Mouse (Mus musculus): ENCODE results near the gene Rnd1. TPM values are rescaled to one million over a fixed set of nuclear protein-coding genes. Genes with fewer than 3 reads are reported as not detected.

The Rnd1 gene
- total and polyA plus RNA-seq, 2 experiments from 2014 or later: 16.2 to 26.7 TPM

- TF ChIP-seq CTCF (IDR thresholded peaks at IDR 0.05; ENCODE audit: low read depth): peak; percentile 16; the same call in 1 of the 2 replicates
Measured at GRCm38 (mm10) chr15:98656982-98657751, 20.1 kb downstream of the Rnd1 start.

DNA sequence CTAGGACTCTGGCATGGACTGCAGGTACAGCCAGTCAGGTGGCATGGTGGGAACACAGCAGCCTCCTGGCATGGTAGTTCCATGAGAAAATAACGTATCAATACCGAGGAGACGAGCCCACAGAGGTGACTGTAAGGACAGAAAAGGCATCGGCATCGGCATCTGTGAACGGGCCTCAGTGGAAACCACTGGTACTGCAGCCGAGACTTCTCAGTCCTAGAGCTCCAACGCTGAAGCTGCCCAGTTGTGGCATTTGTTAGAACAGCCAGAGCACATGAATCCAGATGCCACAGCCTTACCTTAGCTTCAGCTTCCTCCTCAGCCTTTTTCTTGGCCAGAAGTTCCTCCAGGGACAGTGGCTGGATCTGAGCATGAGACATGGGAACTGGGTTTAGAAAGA is 25.1 kb downstream of the Rnd1 start:
- no peak for TF ChIP-seq CTCF (IDR thresholded peaks at IDR 0.05; ENCODE audit: low read depth)
- no peak for DNase-seq (ENCODE audit: low spot score)
- Histone ChIP-seq H3K27me3 (ENCODE audit: insufficient read depth, low read length) (no peaks in the 10 kb centered on the region), H3K36me3 (ENCODE audit: insufficient read depth, low read length) (peaks cover 84% of the 10 kb centered on the region), H3K27ac (no peak overlapping the region), H3K4me3 (ENCODE audit: low read length) (no peak overlapping the region), H3K4me2 (ENCODE audit: low read depth, low read length) (no peak overlapping the region), H3K4me1 (ENCODE audit: insufficient read depth, low read length) (no peaks in the 10 kb centered on the region), H3K9me3 (ENCODE audit: low read length) (no peaks in the 10 kb centered on the region), H3K9ac (replicated peaks; ENCODE audit: low read length) (no peak overlapping the region)
- ATAC-seq: no peak
- WGBS: 94% methylated on average over 8 of the region's 8 CpGs

More at GRCm38 (mm10) chr15:98656982-98657751, 20.1 kb downstream of the Rnd1 start:
- no peaks in the 10 kb centered on the region for H3K4me1 ChIP-seq (ENCODE audit: insufficient read depth, low read length)
- DNase-seq (ENCODE audit: low spot score): no peak
- H3K9ac ChIP-seq (replicated peaks; ENCODE audit: low read length): no peak overlapping the region
- 84% methylated on average over 15 of the region's 15 CpGs for WGBS
- ATAC-seq: no peak
- no peaks in the 10 kb centered on the region for H3K27me3 ChIP-seq (ENCODE audit: insufficient read depth, low read length)
- no peak overlapping the region for H3K27ac ChIP-seq
- no peak overlapping the region for H3K4me3 ChIP-seq (ENCODE audit: low read length)
- peaks cover 51% of the 10 kb centered on the region for H3K36me3 ChIP-seq (ENCODE audit: insufficient read depth, low read length)
- no peak overlapping the region for H3K4me2 ChIP-seq (ENCODE audit: low read depth, low read length)
- H3K9me3 ChIP-seq (ENCODE audit: low read length): no peaks in the 10 kb centered on the region

GRCm38 (mm10) chr15:98651431-98651830 is 25.8 kb downstream of the Rnd1 start:
- no peak for TF ChIP-seq CTCF (IDR thresholded peaks at IDR 0.05; ENCODE audit: low read depth)
- Histone ChIP-seq H3K27ac (no peak overlapping the region), H3K9me3 (ENCODE audit: low read length) (no peaks in the 10 kb centered on the region), H3K4me1 (ENCODE audit: insufficient read depth, low read length) (no peaks in the 10 kb centered on the region), H3K27me3 (ENCODE audit: insufficient read depth, low read length) (no peaks in the 10 kb centered on the region), H3K36me3 (ENCODE audit: insufficient read depth, low read length) (peaks cover 85% of the 10 kb centered on the region), H3K9ac (replicated peaks; ENCODE audit: low read length) (no peak overlapping the region), H3K4me2 (ENCODE audit: low read depth, low read length) (no peak overlapping the region), H3K4me3 (ENCODE audit: low read length) (no peak overlapping the region)
- DNase-seq (ENCODE audit: low spot score): no peak
- 87% methylated on average over 15 of the region's 15 CpGs for WGBS
- no peak for ATAC-seq

GRCm38 (mm10) chr15:98648071-98648470 is 29.2 kb downstream of the Rnd1 start:
- no peaks in the 10 kb centered on the region for H3K27me3 ChIP-seq (ENCODE audit: insufficient read depth, low read length)
- DNase-seq (ENCODE audit: low spot score) (no peak), ATAC-seq (no peak)
- TF ChIP-seq CTCF (IDR thresholded peaks at IDR 0.05; ENCODE audit: low read depth): no peak
- no peak overlapping the region for H3K4me3 ChIP-seq (ENCODE audit: low read length)
- no peak overlapping the region for H3K27ac ChIP-seq
- H3K36me3 ChIP-seq (ENCODE audit: insufficient read depth, low read length): peaks cover 85% of the 10 kb centered on the region
- WGBS: 81% methylated on average over 3 of the region's 3 CpGs
- no peak overlapping the region for H3K4me2 ChIP-seq (ENCODE audit: low read depth, low read length)
- no peaks in the 10 kb centered on the region for H3K9me3 ChIP-seq (ENCODE audit: low read length)
- no peak overlapping the region for H3K9ac ChIP-seq (replicated peaks; ENCODE audit: low read length)
- H3K4me1 ChIP-seq (ENCODE audit: insufficient read depth, low read length): no peaks in the 10 kb centered on the region

DNA sequence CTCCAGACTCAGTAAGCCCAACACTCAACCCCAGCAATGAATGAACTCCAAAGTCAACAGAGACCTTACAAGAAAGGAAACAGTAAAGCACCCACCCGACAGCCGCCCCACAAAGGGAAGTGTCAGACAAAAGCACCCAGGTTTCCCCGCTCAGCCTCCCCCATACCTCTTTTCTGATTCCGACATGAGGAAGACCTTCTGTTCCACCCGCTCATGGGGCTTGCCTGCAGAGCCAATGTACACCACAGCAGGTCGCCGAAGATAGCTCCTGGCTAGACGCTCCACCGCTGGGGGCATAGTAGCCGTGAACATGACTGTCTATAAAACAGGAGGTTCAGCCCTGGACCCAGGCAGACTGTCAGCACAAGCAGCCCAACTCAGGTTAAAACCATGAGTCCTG is 30.0 kb downstream of the Rnd1 start:
- DNase-seq (ENCODE audit: low spot score) (no peak), ATAC-seq (no peak)
- H3K9me3 ChIP-seq (ENCODE audit: low read length): no peaks in the 10 kb centered on the region
- WGBS: 82% methylated on average over 10 of the region's 10 CpGs
- no peak overlapping the region for H3K27ac ChIP-seq
- H3K4me2 ChIP-seq (ENCODE audit: low read depth, low read length): no peak overlapping the region
- H3K36me3 ChIP-seq (ENCODE audit: insufficient read depth, low read length): peaks cover 85% of the 10 kb centered on the region
- no peaks in the 10 kb centered on the region for H3K27me3 ChIP-seq (ENCODE audit: insufficient read depth, low read length)
- no peak overlapping the region for H3K4me3 ChIP-seq (ENCODE audit: low read length)
- no peaks in the 10 kb centered on the region for H3K4me1 ChIP-seq (ENCODE audit: insufficient read depth, low read length)
- no peak for TF ChIP-seq CTCF (IDR thresholded peaks at IDR 0.05; ENCODE audit: low read depth)
- H3K9ac ChIP-seq (replicated peaks; ENCODE audit: low read length): no peak overlapping the region

DNA sequence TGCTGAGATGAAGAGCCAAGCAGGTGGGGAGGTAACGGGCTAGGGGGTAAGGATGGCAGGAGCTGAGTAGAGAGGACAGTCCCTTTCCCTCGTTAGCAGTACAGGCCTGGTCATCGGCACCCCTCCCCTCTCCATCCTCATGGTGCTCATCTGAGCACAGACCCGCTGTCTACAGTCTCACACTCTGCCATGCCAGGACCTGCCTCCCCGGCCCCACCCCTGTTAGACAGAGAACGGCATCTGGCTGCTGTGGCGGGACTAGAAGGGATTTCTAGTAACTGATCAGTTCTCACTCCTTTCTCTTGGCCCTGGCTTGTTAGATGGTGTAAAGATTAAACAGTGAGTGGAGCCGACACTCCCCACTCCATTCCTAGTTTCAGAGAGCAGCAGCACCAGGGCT is 30.5 kb downstream of the Rnd1 start:
- H3K4me3 ChIP-seq (ENCODE audit: low read length): no peak overlapping the region
- H3K4me2 ChIP-seq (ENCODE audit: low read depth, low read length): no peak overlapping the region
- ATAC-seq: no peak
- no peaks in the 10 kb centered on the region for H3K4me1 ChIP-seq (ENCODE audit: insufficient read depth, low read length)
- 85% methylated on average over 7 of the region's 8 CpGs for WGBS
- peaks cover 85% of the 10 kb centered on the region for H3K36me3 ChIP-seq (ENCODE audit: insufficient read depth, low read length)
- TF ChIP-seq CTCF (IDR thresholded peaks at IDR 0.05; ENCODE audit: low read depth): no peak
- no peaks in the 10 kb centered on the region for H3K27me3 ChIP-seq (ENCODE audit: insufficient read depth, low read length)
- DNase-seq (ENCODE audit: low spot score): no peak
- H3K9ac ChIP-seq (replicated peaks; ENCODE audit: low read length): no peak overlapping the region
- H3K27ac ChIP-seq: no peak overlapping the region
- H3K9me3 ChIP-seq (ENCODE audit: low read length): no peaks in the 10 kb centered on the region

All from hindbrain, postnatal 0 days (tissue).